Mouse (Mus musculus) c-Kit-negative CD71-positive TER-119-positive erythroid progenitor cells, embryonic 14.5 days (primary cell): ENCODE data around the gene Cd247.

Experiments used
- DNase-seq: peaks from one replicate; pipeline ENCODE4 v3.0.0-alpha.2; 2013; ENCODE audit warnings: low read depth, low spot score

The Cd247 gene

GRCm38 (mm10) chr1:165852131-165852530 lies 63.6 kb downstream of the Cd247 start:
- no peak for DNase-seq

GRCm38 (mm10) chr1:165853131-165853721 lies 64.7 kb downstream of the Cd247 start:
- no peak for DNase-seq

GRCm38 (mm10) chr1:165853729-165854420 lies 65.4 kb downstream of the Cd247 start:
- DNase-seq: peak; percentile 48

- DNase-seq: no peak
Observed at GRCm38 (mm10) chr1:165855759-165856545, 67.5 kb downstream of the Cd247 start.

- no peak for DNase-seq
Observed at GRCm38 (mm10) chr1:165857279-165857678, 68.8 kb downstream of the Cd247 start.

- DNase-seq: no peak
Observed at GRCm38 (mm10) chr1:165858356-165858755, 69.9 kb downstream of the Cd247 start.

GRCm38 (mm10) chr1:165860373-165861234 lies 72.1 kb downstream of the Cd247 start:
- DNase-seq: no peak

- DNase-seq: no peak
Observed at GRCm38 (mm10) chr1:165861235-165861609, 72.7 kb downstream of the Cd247 start.

GRCm38 (mm10) chr1:165862059-165862458 lies 73.6 kb downstream of the Cd247 start:
- DNase-seq: no peak

GRCm38 (mm10) chr1:165864864-165865795 lies 76.6 kb downstream of the Cd247 start:
- DNase-seq: no peak

GRCm38 (mm10) chr1:165866630-165867280 lies 78.3 kb downstream of the Cd247 start:
- DNase-seq: no peak

- no peak for DNase-seq
Observed at GRCm38 (mm10) chr1:165868659-165869058, 80.2 kb downstream of the Cd247 start.

- no peak for DNase-seq
Observed at GRCm38 (mm10) chr1:165874645-165875044, 86.2 kb downstream of the Cd247 start.

- DNase-seq: no peak
Observed at GRCm38 (mm10) chr1:165875520-165876284, 87.2 kb downstream of the Cd247 start.

GRCm38 (mm10) chr1:165878751-165879150 lies 90.3 kb downstream of the Cd247 start:
- DNase-seq: no peak

- DNase-seq: no peak
Observed at GRCm38 (mm10) chr1:165882146-165882900, 93.8 kb downstream of the Cd247 start.

- no peak for DNase-seq
Observed at GRCm38 (mm10) chr1:165891686-165892085, 103.2 kb downstream of the Cd247 start.

GRCm38 (mm10) chr1:165903596-165903995 lies 115.1 kb downstream of the Cd247 start:
- no peak for DNase-seq

- DNase-seq: no peak
Observed at GRCm38 (mm10) chr1:165908153-165908552, 119.7 kb downstream of the Cd247 start.
